Mouse (Mus musculus): ENCODE measurements around the gene Sh2d4b. TPM values are rescaled to one million over a fixed set of nuclear protein-coding genes. Genes with fewer than 3 reads are reported as not detected.

Gene Sh2d4b
- polyA plus RNA-seq (2014; fragmentation: Nextera tagmentation; extraction: Ambion mirVana): 1.4 and 1.5 TPM in 2 replicates

DNA sequence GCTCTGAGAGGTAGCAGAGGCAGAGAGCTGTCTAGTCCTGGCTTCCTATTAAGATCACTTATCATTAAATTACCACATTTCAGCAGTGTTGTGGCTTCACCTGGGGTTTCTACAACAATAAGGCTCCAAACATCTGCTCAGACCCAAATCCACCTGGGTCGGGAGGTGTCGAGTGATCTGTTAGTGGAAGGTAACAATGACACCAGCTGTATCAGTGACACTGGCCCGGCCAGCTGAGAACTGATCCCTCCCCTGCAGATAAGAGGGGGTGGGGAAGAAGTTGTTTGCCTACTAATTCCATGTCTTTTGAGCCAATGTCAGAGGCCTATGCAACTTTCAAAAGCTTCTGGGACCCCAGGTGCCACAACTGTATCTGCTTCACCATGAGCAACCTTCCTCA is at the start of gene Sh2d4b:
Gene Sh2d4b, minus strand, starts transcription at position 71 of the 400 bp plus-strand sequence.
- whole genome bisulfite sequencing: 69% methylated on average over 3 of the region's 3 CpGs

GRCm38 (mm10) chr14:40942429-40942828 is 49.4 kb upstream of the Sh2d4b start:
- ATAC-seq (ENCODE audit: low FRiP score) (no peak), DNase-seq (ENCODE audit: low spot score) (no peak)
- Histone ChIP-seq H3K9ac (ENCODE audit: low read depth, low read length) (no peak overlapping the region), H3K4me2 (replicated peaks; ENCODE audit: low read depth, low read length) (no peak overlapping the region), H3K4me1 (replicated peaks; ENCODE audit: control insufficient read depth, insufficient read depth, low read length) (no peaks in the 10 kb centered on the region), H3K27me3 (ENCODE audit: control insufficient read depth, insufficient read depth, low read length) (no peaks in the 10 kb centered on the region), H3K27ac (ENCODE audit: low read depth, low read length) (no peak overlapping the region), H3K36me3 (ENCODE audit: control insufficient read depth, insufficient read depth, low read length) (0 out of 2 replicates have a peak, but pooled peaks cover 5% of the 10 kb centered on the region), H3K9me3 (ENCODE audit: control insufficient read depth, low read length) (no peaks in the 10 kb centered on the region), H3K4me3 (ENCODE audit: low read depth, low read length) (no peak overlapping the region)
- WGBS: 89% methylated on average over 2 of the region's 2 CpGs

More for the DNA sequence above, at the start of gene Sh2d4b:
- Histone ChIP-seq H3K27ac (ENCODE audit: low read depth, low read length) (no peak within 1 kb of the TSS), H3K4me3 (ENCODE audit: low read depth, low read length) (no peak within 1 kb of the TSS), H3K36me3 (ENCODE audit: control insufficient read depth, insufficient read depth, low read length) (no peaks in the 10 kb centered on the region), H3K4me1 (replicated peaks; ENCODE audit: control insufficient read depth, insufficient read depth, low read length) (no peaks in the 10 kb centered on the region), H3K4me2 (replicated peaks; ENCODE audit: low read depth, low read length) (no peak within 1 kb of the TSS), H3K9ac (ENCODE audit: low read depth, low read length) (no peak within 1 kb of the TSS), H3K27me3 (ENCODE audit: control insufficient read depth, insufficient read depth, low read length) (no peaks in the 10 kb centered on the region), H3K9me3 (ENCODE audit: control insufficient read depth, low read length) (no peaks in the 10 kb centered on the region)
- DNase-seq (ENCODE audit: low spot score) (no peak), ATAC-seq (ENCODE audit: low FRiP score) (no peak)

DNA sequence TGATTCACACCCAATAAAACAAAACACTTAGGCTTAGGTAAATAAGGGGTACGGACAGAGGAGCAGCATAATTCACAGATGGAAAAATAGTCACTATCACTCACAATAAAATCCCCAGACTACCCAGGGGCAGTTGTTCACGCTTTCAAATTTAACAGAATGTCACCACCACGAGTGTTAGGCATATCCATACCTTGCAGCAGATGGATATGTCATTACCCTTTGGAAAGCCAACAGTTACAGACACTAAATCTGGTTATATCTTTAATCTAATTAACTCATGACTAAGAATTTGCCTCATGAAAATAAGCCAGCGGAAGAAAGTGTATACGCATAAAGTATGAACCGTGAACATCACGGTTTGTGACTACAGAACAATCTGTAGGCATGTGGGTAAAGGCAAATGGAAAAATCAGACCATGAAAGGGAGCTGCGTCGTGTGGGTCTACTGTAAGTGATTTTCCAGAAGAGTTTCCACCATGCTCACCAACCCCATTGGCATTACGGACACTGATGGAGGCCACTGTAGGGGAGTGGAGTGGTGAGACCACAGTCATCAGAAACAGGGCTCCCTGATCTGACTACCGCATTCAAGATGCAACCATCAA is 45.4 kb upstream of the Sh2d4b start:
- no peaks in the 10 kb centered on the region for H3K9me3 ChIP-seq (ENCODE audit: control insufficient read depth, low read length)
- ATAC-seq (ENCODE audit: low FRiP score): no peak
- no peak overlapping the region for H3K9ac ChIP-seq (ENCODE audit: low read depth, low read length)
- no peak overlapping the region for H3K27ac ChIP-seq (ENCODE audit: low read depth, low read length)
- DNase-seq (ENCODE audit: low spot score): no peak
- WGBS: 86% methylated on average over 11 of the region's 11 CpGs
- no peaks in the 10 kb centered on the region for H3K4me1 ChIP-seq (replicated peaks; ENCODE audit: control insufficient read depth, insufficient read depth, low read length)
- no peaks in the 10 kb centered on the region for H3K36me3 ChIP-seq (ENCODE audit: control insufficient read depth, insufficient read depth, low read length)
- no peaks in the 10 kb centered on the region for H3K27me3 ChIP-seq (ENCODE audit: control insufficient read depth, insufficient read depth, low read length)
- H3K4me2 ChIP-seq (replicated peaks; ENCODE audit: low read depth, low read length): no peak overlapping the region
- H3K4me3 ChIP-seq (ENCODE audit: low read depth, low read length): no peak overlapping the region

DNA sequence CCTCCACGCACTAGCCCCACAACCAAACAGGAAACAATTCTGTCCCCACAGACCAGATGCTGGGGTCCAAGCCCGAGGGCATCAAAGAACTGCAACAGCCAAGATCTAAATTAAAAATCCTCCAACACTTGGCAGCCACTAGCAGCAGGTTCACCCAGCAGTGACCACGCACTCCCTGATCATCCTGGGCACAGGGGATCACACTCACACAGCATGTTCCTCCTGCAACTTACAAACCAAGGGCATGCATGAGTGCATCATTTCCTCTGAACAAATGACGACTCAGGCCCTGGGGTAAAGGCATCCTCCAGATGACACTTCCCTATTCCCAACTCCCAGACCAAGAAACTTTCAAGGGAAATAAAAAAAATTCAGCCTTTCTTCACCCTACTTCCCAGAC is 44.0 kb upstream of the Sh2d4b start:
- Histone ChIP-seq H3K36me3 (ENCODE audit: control insufficient read depth, insufficient read depth, low read length) (no peaks in the 10 kb centered on the region), H3K4me2 (replicated peaks; ENCODE audit: low read depth, low read length) (no peak overlapping the region), H3K4me1 (replicated peaks; ENCODE audit: control insufficient read depth, insufficient read depth, low read length) (no peaks in the 10 kb centered on the region), H3K27me3 (ENCODE audit: control insufficient read depth, insufficient read depth, low read length) (no peaks in the 10 kb centered on the region), H3K4me3 (ENCODE audit: low read depth, low read length) (no peak overlapping the region), H3K9ac (ENCODE audit: low read depth, low read length) (no peak overlapping the region), H3K9me3 (ENCODE audit: control insufficient read depth, low read length) (no peaks in the 10 kb centered on the region), H3K27ac (ENCODE audit: low read depth, low read length) (no peak overlapping the region)
- DNase-seq (ENCODE audit: low spot score): no peak
- ATAC-seq (ENCODE audit: low FRiP score): no peak
- WGBS: 64% methylated on average over 4 of the region's 4 CpGs

- no peak overlapping the region for H3K4me2 ChIP-seq (replicated peaks; ENCODE audit: low read depth, low read length)
- no peak overlapping the region for H3K4me3 ChIP-seq (ENCODE audit: low read depth, low read length)
- H3K36me3 ChIP-seq (ENCODE audit: control insufficient read depth, insufficient read depth, low read length): no peaks in the 10 kb centered on the region
- H3K9ac ChIP-seq (ENCODE audit: low read depth, low read length): no peak overlapping the region
- DNase-seq (ENCODE audit: low spot score): no peak
- H3K27ac ChIP-seq (ENCODE audit: low read depth, low read length): no peak overlapping the region
- WGBS: 86% methylated on average over 1 of the region's 1 CpGs
- no peak for ATAC-seq (ENCODE audit: low FRiP score)
- no peaks in the 10 kb centered on the region for H3K27me3 ChIP-seq (ENCODE audit: control insufficient read depth, insufficient read depth, low read length)
- H3K4me1 ChIP-seq (replicated peaks; ENCODE audit: control insufficient read depth, insufficient read depth, low read length): no peaks in the 10 kb centered on the region
- no peaks in the 10 kb centered on the region for H3K9me3 ChIP-seq (ENCODE audit: control insufficient read depth, low read length)
These were observed 42.4 kb upstream of the Sh2d4b start for GRCm38 (mm10) chr14:40935481-40935880.

GRCm38 (mm10) chr14:40935054-40935453 is 42.0 kb upstream of the Sh2d4b start:
- DNase-seq (ENCODE audit: low spot score) (no peak), ATAC-seq (ENCODE audit: low FRiP score) (no peak)
- H3K4me1 ChIP-seq (replicated peaks; ENCODE audit: control insufficient read depth, insufficient read depth, low read length): no peaks in the 10 kb centered on the region
- H3K27me3 ChIP-seq (ENCODE audit: control insufficient read depth, insufficient read depth, low read length): no peaks in the 10 kb centered on the region
- H3K9ac ChIP-seq (ENCODE audit: low read depth, low read length): no peak overlapping the region
- H3K9me3 ChIP-seq (ENCODE audit: control insufficient read depth, low read length): no peaks in the 10 kb centered on the region
- no peak overlapping the region for H3K27ac ChIP-seq (ENCODE audit: low read depth, low read length)
- no peak overlapping the region for H3K4me3 ChIP-seq (ENCODE audit: low read depth, low read length)
- H3K36me3 ChIP-seq (ENCODE audit: control insufficient read depth, insufficient read depth, low read length): no peaks in the 10 kb centered on the region
- 89% methylated on average over 2 of the region's 2 CpGs for WGBS
- H3K4me2 ChIP-seq (replicated peaks; ENCODE audit: low read depth, low read length): no peak overlapping the region

- ATAC-seq (ENCODE audit: low FRiP score) (peak; percentile 20; the same call in 1 of the 2 replicates), DNase-seq (ENCODE audit: low spot score) (no peak)
- H3K36me3 ChIP-seq (ENCODE audit: control insufficient read depth, insufficient read depth, low read length): no peaks in the 10 kb centered on the region
- no peaks in the 10 kb centered on the region for H3K4me1 ChIP-seq (replicated peaks; ENCODE audit: control insufficient read depth, insufficient read depth, low read length)
- H3K4me3 ChIP-seq (ENCODE audit: low read depth, low read length): no peak overlapping the region
- WGBS: 82% methylated on average over 7 of the region's 7 CpGs
- H3K4me2 ChIP-seq (replicated peaks; ENCODE audit: low read depth, low read length): no peak overlapping the region
- no peak overlapping the region for H3K9ac ChIP-seq (ENCODE audit: low read depth, low read length)
- H3K9me3 ChIP-seq (ENCODE audit: control insufficient read depth, low read length): no peaks in the 10 kb centered on the region
- H3K27ac ChIP-seq (ENCODE audit: low read depth, low read length): no peak overlapping the region
- H3K27me3 ChIP-seq (ENCODE audit: control insufficient read depth, insufficient read depth, low read length): no peaks in the 10 kb centered on the region
These were observed 40.3 kb upstream of the Sh2d4b start for GRCm38 (mm10) chr14:40933328-40933727.

- Histone ChIP-seq H3K9ac (ENCODE audit: low read depth, low read length) (no peak overlapping the region), H3K36me3 (ENCODE audit: control insufficient read depth, insufficient read depth, low read length) (no peaks in the 10 kb centered on the region), H3K4me2 (replicated peaks; ENCODE audit: low read depth, low read length) (no peak overlapping the region), H3K27me3 (ENCODE audit: control insufficient read depth, insufficient read depth, low read length) (no peaks in the 10 kb centered on the region), H3K4me1 (replicated peaks; ENCODE audit: control insufficient read depth, insufficient read depth, low read length) (no peaks in the 10 kb centered on the region), H3K9me3 (ENCODE audit: control insufficient read depth, low read length) (no peaks in the 10 kb centered on the region), H3K27ac (ENCODE audit: low read depth, low read length) (no peak overlapping the region), H3K4me3 (ENCODE audit: low read depth, low read length) (no peak overlapping the region)
- 80% methylated on average over 9 of the region's 9 CpGs for WGBS
- ATAC-seq (ENCODE audit: low FRiP score): no peak
- no peak for DNase-seq (ENCODE audit: low spot score)
These were observed 39.2 kb upstream of the Sh2d4b start for GRCm38 (mm10) chr14:40932225-40932624.

GRCm38 (mm10) chr14:40931115-40931829 is 38.2 kb upstream of the Sh2d4b start:
- Histone ChIP-seq H3K27me3 (ENCODE audit: control insufficient read depth, insufficient read depth, low read length) (no peaks in the 10 kb centered on the region), H3K4me3 (ENCODE audit: low read depth, low read length) (no peak overlapping the region), H3K9me3 (ENCODE audit: control insufficient read depth, low read length) (no peaks in the 10 kb centered on the region), H3K27ac (ENCODE audit: low read depth, low read length) (no peak overlapping the region), H3K4me1 (replicated peaks; ENCODE audit: control insufficient read depth, insufficient read depth, low read length) (no peaks in the 10 kb centered on the region), H3K9ac (ENCODE audit: low read depth, low read length) (no peak overlapping the region), H3K36me3 (ENCODE audit: control insufficient read depth, insufficient read depth, low read length) (no peaks in the 10 kb centered on the region), H3K4me2 (replicated peaks; ENCODE audit: low read depth, low read length) (no peak overlapping the region)
- WGBS: 62% methylated on average over 3 of the region's 3 CpGs
- DNase-seq (ENCODE audit: low spot score): no peak
- ATAC-seq (ENCODE audit: low FRiP score): no peak
